Mouse (Mus musculus) mouse trophoblast stem cell (cell line): ENCODE results near the gene Pnpla5.

Experiments
- in situ Hi-C, 2 experiments: fragments of 300-500 bp; cut with MseI, MboI; formaldehyde crosslinking; loops; 2 replicates in 1 of 2; 3 replicates in 1 of 2; pipeline ENCODE4 v1.15.1; 2025

The Pnpla5 gene

DNA sequence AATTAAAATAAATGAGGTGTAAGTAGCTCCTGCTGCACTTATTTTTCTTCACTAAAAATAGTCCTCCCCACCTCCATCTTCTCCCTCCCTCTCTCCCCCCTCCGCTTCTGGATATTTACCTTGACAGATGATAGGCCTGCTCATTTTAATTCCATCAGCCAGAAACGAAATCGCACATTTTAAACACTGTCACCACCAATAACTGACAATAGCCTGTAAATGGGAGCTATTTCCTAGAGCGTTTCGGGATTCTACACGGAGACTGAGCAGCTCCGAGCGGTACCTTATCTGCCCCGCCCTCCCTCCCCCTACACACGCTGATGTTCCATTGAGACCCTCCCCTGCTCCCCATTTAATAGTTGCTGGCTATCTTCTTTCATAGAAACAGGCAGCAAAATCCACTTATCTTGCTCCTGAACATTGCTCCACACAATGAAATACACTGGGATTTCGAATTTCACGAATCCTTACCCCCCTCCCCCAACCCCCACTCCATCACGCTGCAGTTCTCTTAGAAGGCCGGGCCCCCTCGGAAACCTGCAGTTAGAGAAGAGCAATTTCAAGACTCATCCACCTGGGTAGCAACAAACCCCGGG is 53.4 kb downstream of the Pnpla5 start:
- in situ Hi-C loops: no loop called here

GRCm38 (mm10) chr15:84065701-84066100 is 57.3 kb downstream of the Pnpla5 start:
- in situ Hi-C loops: no loop called here

DNA sequence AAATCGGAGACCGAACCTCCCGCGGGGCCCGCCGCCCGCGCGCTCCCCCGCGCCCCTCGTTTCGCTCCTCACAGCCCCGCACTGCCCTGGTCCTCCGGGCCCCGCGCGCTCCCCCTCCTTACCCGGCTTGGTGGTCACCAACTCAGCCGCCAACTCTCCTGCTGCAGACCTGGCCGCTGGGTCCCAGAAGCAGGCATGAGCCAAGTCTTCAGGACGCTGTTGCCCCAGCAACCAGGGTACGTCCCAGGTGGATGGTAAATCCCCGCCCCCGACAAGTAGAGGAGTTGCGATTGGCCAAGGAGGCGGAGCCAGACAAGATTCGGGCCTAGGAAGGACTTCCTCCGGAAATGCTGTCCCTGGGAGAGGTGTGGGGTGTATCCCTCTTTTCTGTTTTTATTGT is 57.8 kb downstream of the Pnpla5 start, which contains the start of gene Efcab6:
TSS of gene Efcab6 (minus strand) at position 240 of the 400 bp plus-strand sequence.
- in situ Hi-C loops: no loop called here
